Mouse (Mus musculus): ENCODE data around the gene Atp6v0a1.

GRCm38 (mm10) chr11:100980438-100980837 is 28.8 kb upstream of the Atp6v0a1 start:
- no peak for TF ChIP-seq CTCF (conservative IDR thresholded peaks at IDR 0.05; ENCODE audit: insufficient read depth, insufficient read length, low read depth, low read length)
- TF ChIP-seq POLR2A (IDR thresholded peaks at IDR 0.05; ENCODE audit: low read depth, low read length): no peak

Data from kidney, adult 2 months (tissue).